Mouse (Mus musculus) thymus, postnatal 4 days (tissue): ENCODE measurements around the gene Mmgt2.
A peak's percentile ranks its signal among the peaks of the same experiment; 100 is the strongest.
"Not testable (repeated sequence)": the region's sequence is repeated elsewhere in the genome, so short reads cannot be mapped to it uniquely, and the experiment has no call there.

ENCODE experiments used
- DNase-seq: peaks from one replicate; pipeline ENCODE4 v3.0.0; 2021

The Mmgt2 gene

DNA sequence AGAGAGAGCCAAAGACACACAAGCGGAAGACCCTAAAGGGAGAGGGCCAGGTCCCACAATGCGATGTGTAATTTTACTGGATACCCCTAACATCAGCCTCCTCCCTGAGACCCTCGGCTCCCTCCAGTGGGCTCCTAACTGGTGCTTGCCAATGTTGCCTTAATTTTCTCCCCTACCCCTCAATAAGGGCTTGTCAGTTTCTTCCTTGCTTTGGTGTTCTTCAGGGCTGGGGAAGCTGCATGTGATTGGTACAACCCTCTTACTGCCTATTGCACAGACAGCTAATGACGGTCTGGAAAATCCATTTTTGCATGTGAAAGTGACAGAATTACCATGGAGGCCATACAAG, 2.0 kb upstream of the Mmgt2 start:
- no peak for DNase-seq

DNA sequence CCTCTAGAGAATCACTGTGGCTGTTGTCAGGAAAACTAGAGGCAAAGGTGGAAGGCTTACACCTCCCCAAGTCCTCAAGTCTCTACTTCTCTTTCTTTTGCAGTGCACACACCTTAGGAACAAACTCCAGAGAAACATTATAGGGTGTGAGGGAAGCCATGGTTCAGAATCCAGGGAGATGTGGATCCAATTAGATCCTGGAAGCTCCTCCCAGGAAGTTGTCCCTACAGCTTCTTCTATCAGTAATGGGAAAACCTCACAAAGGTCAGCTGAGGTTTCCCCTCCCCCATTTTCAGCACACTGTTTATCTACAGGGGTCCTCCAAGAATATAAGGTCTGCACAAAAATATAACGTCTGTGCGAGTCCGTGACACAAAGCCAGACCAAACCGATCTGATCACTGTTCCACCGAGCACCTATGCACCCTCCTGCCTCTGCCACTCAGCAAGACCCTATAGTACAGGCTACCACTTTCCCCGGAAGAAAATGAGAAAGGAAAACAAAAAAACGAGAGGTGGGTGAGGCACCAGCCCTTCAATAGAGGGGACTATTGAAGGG, 1.4 kb upstream of the Mmgt2 start:
- no peak for DNase-seq

DNA sequence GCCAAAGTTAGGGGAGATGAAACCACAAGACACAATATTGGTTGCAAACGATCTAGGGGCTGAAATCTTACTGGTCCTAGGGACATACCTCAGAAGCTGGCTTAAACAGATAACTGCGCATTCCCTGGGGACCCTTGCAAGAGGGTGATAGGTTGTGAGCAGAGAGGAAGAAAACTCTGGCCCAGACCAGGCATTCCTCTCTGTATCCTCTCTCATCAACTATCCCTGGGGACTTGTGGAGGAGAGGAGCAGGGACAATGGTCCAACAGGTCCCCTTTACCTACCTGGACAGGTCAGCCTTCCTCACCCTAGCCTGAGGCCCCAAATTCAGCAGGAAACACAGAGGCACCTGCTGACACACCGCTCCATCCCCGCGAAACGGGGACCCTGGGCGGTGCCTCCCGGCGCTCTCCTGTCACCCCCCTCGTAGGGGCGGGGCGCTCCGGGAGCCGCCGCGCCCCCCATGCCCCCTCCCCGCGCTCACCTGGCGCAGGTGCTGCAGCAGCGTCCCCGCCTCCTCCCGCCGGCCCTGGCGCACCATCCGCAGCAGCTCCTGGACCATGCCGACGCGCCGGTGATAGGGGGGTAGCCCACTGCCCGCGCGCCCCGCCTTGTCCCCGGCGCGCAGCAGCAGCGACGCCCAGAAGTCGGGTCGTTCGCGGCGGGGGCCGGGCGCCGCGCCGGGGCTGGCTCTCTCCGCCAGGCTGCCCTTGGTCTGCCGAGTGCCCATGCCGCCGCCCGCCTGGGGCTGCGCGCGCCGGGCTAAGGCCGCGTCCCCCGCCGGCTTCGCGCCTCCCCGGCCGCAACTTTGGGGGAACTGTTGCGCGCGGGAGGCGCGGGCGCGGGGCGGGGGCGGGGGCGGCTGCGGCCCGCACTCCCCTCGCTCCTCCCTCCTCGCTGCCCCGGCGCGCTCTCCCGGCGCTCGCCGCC, 538 bp upstream of the Mmgt2 start, which contains the start of gene Lrrc75a:
Gene Lrrc75a, minus strand, starts transcription at position 863 of the 930 bp plus-strand sequence.
- DNase-seq = peak; percentile 66

DNA sequence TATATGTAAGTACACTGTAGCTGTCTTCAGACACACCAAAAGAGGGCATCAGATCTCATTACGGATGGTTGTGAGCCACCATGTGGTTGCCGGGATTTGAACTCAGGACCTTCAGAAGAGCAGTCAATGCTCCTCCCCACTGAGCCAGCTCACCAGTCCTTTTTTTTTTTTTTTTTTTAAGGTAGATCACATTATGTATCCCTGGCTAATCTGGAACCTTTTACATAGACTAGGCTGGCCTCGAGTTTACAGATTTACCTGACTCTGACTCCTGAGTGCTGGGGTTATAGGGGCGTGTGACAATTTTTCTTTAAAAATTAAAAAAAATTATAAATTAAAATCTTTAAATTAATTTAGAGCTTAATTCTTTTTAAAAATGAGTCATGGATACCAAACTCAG, 1.3 kb downstream of the Mmgt2 start:
- DNase-seq = not testable (repeated sequence)

DNA sequence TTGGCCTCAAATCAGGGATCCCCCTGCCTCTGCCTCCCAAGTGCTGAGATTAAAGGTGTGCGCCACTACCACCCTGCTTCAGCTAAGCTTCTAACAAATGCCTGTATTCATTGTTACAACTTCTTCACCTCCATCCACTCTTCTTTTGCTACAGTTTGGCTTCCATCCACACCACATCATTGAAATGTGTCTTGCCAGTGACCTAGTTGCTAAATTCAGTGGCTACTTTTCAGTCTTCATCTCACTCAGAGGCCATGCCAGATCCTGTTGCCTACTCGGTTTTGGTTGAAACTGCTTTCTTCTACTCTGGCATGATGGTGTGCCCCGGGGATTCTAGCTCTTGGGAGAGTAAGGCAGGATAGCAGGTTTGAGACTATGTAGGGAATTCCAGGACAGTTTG, 3.1 kb downstream of the Mmgt2 start:
- no peak for DNase-seq

DNA sequence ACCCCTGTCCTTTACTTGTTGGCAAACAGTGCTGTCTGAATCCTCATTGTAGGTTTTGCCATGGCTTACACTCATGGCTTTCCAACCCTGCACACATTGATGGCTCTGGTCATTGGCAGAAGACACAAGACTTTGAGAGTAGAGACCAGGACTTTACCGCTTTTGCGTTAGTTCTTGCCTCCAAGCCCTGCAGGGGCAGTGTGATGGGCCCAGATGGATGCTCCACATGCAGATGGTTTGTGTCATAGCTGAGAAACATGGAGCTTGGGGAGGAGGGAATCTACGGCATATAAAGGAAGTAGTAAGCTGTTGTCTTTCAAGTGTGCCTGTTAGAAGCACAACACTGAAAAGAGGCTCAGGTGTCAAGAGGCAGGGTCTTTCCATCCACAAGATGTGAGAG, 3.6 kb downstream of the Mmgt2 start:
- no peak for DNase-seq

DNA sequence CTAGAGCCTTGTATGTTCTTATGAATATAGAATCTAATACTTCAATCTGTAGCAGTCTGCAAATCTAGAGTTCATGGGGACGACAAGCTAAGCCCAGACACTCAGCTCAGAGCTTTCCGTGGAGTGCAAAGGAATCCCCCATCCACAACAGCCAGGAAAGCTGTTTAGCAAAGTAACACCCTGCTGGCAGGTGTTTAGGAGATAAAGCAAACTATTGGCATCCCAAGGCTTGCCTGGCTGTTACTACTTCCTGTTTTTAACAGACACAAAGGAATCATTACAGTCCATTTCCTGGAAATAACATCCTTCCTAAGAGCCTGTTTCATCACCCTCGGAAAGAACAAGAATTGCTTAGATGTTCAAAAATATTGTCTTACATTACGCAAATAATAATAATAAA, 12.4 kb downstream of the Mmgt2 start:
- no peak for DNase-seq

DNA sequence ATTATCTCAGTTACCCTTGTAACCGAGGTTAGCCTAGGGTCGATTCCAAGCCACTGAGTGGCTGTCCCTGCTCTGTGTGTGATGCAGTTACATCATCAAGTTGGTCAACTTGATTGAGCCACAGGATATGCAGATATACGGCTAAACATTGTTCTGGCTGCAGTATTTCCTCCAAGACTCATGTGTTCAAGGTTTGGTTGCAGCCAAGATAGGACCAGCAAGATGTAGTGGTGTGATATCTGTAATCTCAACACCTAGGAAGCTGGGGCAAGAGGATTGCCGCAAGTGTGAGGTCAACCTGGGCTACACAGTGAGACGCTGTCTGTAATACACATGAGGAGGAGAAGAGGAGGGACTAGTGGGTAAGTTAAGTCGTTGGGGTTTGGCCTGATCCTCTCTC, 15.8 kb downstream of the Mmgt2 start:
- no peak for DNase-seq

DNA sequence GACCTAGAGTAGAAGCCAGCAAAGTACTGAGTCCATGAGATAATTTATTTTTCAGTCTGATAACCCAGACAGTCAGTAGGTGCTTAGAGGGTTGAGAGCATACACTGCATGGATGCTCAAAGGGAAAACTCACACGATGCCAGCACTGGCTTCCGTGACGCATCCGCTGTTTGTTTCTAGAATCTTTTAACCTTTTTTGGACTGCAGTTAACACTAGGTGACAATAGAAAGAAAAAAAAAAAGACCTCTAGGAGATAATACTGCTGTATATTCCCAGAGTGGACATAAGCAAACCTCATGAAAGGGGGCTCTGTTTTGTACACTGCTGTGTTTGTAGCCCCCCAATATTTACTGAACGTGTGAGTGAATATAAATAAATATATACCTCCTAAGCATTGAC, 20.5 kb downstream of the Mmgt2 start:
- DNase-seq = no peak

DNA sequence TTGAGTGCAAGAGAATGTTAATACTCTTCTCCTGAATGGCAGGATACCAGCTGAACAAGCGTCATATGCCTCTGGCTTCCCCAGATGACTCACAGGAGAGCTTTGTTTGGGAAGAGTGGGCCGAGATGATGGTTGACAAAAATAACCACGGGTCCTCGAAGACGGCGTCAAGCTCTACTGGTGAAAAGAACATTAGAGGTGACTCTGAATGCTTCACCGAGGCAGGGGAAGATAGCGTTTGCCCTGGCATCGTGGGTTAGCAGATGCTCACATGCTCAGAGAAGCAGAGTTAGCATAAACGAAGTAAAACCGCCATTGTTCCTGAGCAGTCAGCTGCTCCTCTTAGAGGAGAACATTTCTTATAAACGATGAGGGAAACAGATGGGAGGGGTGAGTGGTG, 21.0 kb downstream of the Mmgt2 start:
- DNase-seq = no peak

DNA sequence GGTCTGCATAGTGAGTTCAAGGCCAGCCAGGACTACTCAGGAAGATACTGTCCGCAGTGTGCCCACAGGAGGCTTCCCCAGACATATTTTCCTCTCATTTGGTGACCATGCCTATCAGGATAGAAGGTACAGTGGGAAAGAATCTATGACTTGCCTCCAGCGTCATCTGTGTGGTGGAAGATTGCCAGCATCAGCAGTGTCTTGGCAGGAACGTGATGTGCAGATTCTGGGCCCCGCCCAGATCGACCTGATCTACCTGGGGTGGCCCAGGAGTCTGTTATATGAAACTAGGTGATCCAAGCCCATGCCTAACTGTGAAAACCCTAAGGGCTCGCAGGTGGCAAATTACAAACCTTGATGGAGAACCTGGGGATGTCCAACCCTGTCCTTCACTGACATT, 21.5 kb downstream of the Mmgt2 start:
- no peak for DNase-seq

DNA sequence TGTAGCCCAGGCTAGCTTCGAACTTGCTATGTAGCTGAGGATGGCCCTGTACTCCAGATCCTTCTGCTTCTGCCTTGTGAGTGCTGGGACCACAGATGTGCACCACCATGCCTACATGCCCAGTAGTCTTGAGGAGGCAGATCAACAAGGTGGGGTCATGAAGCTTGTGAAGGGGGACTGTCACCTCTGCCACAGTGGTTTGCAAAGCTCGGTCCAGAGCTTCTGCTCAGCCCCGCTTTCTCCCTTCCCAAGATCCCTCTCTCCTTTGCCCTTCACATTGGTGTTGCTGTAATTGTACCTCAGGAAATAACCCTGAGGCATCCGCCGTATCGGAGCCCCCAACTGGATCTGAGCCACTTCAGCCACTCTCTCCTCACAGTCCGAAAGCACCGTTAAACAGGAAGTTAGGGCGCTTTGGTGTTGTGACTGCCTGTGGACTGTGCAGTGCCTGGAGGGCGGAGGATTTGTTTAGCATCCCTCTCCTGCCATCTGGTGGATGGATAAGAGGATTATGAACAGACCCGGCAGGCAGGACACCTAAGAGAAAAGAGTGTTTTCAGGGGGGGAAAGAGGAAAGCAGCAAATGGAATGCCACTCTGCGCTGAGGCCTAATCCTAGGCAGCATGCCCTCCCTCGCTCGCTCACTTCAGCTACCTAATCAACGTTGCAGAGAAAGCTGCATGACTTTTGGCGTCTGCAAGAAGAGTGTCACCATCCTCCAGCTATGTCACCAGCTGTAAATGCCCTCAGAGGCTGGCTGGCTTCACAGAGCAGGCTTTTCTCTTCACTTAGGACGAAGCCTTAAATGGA, 27.2 kb downstream of the Mmgt2 start:
- DNase-seq = peak; percentile 61

DNA sequence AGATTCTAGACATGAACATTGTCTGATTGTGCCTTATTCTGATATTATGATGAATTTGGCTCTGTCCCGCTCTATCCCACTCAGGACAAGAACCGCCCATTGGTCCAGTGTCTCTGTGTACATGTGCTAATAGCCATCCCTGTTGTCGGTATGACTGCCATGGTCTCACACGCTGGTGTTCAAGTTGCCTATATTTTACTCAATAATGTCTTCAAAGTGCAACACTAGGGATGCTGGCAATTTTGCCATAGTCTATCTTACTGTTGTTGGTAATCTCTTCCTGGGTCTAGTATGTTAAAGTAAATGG, 27.8 kb downstream of the Mmgt2 start:
- no peak for DNase-seq

DNA sequence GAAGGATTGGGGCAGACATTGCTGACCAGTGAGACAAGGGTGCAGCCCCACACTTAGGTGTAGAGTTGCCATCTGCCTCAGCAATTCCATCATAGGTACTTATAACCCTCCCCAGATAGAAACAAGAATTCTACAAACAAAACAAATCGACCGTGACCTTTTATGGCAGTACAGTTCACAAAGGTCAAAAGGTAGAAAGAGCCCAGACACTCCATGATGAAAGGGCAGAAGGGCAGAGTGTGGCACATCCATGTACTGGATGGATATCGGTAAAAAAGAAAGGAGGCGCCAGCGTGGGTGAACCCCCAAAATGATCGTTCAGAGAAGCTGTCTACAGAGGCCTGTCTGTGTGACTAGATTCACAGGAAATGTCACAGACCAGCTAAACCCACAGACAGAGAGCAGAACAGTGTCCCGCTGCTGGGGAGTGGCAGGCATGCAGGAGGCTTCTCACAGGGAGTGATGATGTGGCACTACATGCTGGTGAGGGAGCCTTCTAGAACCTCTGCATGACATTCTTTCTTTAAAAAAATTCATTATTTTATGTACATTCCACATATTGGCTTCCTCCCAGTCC, 30.4 kb downstream of the Mmgt2 start:
- DNase-seq = peak; percentile 17

DNA sequence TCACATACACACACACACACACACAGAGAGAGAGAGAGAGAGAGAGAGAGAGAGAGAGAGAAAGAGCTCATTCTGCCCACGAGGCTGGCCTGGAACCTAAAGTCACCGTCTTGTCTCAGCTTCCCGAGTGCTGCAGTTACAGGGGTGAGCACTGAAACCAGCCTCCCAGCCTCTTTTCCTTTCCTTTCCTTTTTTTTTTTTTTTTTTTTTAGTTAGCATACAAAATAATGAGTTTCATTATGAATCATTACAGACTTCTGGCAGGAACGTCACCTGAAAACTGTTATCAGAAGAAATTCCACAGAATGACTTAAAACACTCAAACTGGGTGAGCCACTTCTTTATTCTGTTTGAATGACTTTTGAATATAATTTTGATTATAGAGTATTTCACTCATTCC, 31.5 kb downstream of the Mmgt2 start:
- DNase-seq = no peak

DNA sequence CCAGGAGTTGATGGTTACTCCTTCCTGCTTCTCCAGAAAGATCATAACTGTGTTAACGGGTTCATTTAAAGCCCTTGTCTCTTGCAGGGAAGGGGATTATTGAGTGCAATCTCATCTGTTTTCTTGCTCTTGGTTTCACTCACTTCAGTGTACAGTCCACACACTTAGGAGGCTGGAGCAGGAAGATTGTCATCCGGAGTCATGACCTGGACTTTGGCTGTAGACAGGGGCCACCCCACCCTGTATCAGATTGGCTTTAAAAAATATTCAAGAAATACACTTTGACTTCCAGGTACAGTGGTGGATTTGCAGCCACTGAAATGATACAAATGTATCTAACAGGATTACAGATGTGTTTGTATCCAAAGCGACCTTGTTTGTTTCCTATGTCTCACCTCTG, 43.1 kb downstream of the Mmgt2 start:
- DNase-seq = no peak

DNA sequence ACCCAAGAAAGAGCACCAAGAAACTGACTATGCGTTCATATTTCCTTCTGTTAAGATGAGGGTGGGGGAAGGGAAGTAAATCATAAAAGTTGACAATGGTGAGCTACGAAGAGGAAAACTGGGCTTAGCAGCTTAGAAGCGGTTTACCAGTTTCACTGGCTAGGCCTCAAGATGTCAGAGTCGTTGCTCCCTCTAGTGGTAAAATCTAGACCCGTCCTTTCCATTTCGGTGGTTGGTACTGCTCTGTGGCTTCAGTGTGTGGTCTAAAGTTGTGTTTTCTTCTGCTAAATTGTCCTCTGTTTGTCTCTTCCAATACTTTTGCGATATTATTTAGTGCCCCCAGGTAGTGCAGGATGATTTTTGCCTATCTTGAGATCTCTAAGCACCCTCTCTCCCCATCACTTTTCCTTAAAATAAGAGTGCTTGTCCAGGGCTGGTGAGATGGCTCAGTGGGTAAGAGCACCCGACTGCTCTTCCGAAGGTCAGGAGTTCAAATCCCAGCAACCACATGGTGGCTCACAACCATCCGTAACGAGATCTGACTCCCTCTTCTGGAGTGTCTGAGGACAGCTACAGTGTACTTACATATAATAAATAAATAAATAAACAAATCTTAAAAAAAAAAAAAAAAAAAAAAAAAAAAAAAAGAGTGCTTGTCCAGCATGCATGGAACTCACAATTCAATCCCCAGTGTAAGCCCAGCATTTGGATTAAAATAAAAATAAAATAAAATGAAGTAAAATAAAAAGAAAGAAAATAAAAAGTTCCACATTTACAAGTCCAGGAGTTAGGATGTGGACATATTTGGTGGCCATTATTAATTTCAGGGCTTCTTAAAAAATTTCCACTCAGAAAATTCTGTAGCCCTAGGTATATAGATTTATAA, 45.1 kb downstream of the Mmgt2 start:
- DNase-seq = peak; percentile 32

DNA sequence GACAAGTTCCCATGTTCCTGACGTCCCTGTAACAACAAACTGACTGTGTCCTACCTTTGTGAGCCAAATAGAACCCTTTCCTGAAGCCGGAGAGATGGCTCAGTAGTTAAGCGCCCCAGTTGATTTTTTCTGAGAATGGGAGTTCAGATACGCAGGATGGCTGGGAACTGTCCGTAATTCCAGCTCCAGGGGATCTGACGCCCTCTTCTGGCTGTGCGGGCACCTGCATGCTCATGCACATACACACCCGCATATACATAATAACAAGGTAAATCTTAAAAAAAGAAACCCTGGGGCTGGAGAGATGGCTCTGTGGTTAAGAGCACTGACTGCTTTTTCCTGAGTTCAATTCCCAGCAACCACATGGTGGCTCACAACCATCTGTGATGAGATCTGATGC, 46.7 kb downstream of the Mmgt2 start:
- no peak for DNase-seq

DNA sequence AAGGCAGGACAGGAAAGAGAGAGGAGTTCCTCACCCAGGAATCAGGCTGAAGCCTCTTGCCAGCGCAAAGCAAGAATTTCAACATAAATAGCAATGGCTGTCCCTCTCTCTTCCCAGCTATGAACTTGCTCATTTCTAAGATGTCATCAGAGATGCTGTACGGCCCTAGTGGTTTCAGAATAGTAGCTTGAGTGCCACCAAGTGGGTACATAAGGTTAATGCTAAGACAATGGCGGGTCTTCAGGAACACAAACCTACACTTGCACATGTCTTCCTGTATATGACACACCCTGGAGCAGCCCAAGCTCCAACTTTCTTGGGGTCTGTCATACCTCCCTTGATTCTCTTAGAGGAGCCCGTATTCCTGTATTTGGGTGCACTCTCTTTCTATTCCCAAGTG, 51.3 kb downstream of the Mmgt2 start:
- DNase-seq = peak; percentile 13

DNA sequence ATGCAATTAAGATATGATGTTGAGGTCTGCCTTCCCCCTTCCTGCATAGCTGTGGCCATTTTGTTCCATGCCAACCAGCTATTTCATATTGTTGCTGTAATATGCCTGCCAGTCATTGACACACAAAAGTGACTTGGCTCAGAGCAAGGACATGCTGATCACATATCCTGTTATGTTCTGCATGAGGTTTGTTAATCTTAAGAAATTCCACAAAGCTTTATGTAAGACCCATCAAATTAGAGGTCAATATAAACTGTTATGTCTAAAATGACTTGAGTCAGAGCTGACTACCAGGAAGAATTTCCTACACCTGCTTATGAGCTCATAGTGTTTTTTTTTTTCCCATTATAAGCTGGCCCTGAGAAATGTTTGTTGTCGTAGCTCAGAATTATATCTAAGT, 52.8 kb downstream of the Mmgt2 start:
- no peak for DNase-seq

DNA sequence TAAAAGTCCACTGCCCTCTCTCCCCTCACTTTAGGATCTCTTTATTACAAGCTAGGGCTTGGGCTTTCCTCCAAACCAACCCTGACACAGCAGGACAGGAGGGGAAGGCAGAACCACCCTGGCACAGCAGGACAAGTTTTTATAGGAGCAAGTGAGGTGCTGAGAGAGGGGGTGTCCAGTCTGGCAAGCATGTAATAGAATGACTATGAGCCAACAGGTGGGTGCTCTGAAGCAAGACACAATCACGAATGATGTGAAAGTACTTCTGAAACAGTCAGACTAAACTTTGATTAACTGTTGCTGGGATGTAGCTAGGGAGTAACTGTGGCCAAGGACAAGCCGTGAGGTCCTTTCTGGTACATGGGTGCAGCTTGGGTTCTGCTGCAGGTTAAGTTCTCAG, 57.7 kb downstream of the Mmgt2 start:
- no peak for DNase-seq

DNA sequence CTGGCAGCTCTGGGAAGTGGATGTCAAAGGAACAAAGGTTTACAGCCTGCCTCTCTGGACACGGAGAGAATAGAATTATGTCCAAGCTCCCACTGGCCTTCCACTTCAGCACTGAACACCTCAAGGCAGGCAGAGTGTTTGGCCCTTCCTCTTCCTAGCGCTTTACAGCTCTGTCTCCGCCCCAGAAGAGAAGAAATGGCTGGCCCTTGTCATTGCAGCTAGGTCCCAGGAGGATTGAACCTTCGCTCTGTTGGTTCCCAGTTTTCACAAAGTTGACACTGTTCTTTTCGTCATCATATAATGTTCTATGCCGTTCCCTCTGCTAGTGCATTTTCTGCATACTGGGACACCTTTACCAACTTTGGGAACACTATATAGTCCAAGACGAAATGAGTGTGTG, 59.8 kb downstream of the Mmgt2 start:
- DNase-seq = no peak

DNA sequence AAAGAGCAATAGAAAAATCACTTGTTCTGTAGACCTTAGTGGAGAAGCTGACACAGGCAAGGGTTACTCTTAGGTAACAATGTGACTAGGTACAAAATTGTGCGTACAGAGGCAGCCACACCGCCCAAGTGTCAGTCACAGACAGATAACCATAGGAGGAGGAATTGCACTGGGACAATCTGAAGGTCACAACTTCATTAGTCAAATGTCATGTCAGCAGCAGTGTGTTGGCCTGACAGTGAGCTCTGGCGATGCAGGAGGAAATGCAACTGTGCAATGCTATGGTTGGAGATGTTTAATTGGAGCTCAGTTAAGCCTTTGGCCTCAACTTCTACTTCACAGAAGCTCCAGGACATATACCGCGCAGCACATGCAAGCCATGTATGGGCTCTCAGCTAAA, 62.2 kb downstream of the Mmgt2 start:
- DNase-seq = no peak
